Mouse (Mus musculus): ENCODE results near the gene Zswim2.
A peak's percentile ranks its signal among the peaks of the same experiment; 100 is the strongest.
"Not testable (repeated sequence)": the region's sequence is repeated elsewhere in the genome, so short reads cannot be mapped to it uniquely, and the experiment has no call there.

Gene Zswim2

DNA sequence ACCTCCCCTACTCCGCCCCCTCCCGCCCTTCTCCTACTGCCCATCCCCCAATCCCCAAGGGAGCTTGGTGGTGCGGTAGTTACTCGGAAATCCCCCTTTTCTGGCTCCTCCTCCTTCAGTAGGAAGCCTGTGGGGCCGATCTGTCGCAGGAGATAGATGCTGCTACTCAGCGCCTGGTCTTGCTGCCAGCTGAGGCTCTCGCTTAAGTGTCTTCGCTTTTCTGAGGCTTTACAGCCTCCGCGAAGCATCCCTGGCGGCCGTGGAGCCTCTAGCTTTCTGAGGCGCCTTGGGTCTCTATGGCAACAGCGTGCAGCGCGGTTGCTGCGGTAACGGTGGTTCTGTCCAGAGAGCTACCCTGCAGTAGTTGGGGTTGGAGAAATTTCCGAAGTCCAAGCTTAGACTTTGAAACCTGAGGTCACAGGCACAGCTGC, at the start of gene Zswim2:
Gene Zswim2 (minus strand): TSS at position 298 of the 431 bp plus-strand sequence.
- peak; percentile 91 for DNase-seq (ENCODE audit: low spot score)

DNA sequence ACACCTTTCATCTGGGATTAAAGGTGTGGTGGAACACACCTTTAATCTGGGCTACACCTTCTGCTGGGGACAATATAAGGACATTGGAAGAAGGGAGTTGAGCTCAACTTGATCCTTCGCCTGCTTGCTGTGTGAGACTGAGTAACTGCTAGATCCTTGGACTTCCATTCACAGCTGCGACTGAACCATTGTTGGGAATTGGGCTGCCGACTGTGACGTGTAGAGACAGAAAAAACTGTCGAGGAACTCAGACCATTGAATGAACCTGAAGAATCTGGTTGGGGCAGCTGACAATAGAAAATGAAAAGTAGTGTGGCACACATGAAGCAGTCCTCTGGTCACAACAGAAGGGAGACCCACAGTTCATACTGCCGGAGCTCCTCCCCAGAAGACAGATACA, 49.2 kb upstream of the Zswim2 start, which contains the start of gene Gm13691:
Gene Gm13691 (plus strand): TSS at position 301 of the 400 bp plus-strand sequence.
- not testable (repeated sequence) for DNase-seq (ENCODE audit: low spot score)

DNA sequence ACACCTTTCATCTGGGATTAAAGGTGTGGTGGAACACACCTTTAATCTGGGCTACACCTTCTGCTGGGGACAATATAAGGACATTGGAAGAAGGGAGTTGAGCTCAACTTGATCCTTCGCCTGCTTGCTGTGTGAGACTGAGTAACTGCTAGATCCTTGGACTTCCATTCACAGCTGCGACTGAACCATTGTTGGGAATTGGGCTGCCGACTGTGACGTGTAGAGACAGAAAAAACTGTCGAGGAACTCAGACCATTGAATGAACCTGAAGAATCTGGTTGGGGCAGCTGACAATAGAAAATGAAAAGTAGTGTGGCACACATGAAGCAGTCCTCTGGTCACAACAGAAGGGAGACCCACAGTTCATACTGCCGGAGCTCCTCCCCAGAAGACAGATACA, 43.4 kb upstream of the Zswim2 start, which contains the start of gene Gm13697:
Gene Gm13697 (plus strand): TSS at position 301 of the 400 bp plus-strand sequence.
- not testable (repeated sequence) for DNase-seq (ENCODE audit: low spot score)

DNA sequence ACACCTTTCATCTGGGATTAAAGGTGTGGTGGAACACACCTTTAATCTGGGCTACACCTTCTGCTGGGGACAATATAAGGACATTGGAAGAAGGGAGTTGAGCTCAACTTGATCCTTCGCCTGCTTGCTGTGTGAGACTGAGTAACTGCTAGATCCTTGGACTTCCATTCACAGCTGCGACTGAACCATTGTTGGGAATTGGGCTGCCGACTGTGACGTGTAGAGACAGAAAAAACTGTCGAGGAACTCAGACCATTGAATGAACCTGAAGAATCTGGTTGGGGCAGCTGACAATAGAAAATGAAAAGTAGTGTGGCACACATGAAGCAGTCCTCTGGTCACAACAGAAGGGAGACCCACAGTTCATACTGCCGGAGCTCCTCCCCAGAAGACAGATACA, 37.6 kb upstream of the Zswim2 start, which contains the start of gene Gm13694:
Gene Gm13694 (plus strand): TSS at position 301 of the 400 bp plus-strand sequence.
- not testable (repeated sequence) for DNase-seq (ENCODE audit: low spot score)

DNA sequence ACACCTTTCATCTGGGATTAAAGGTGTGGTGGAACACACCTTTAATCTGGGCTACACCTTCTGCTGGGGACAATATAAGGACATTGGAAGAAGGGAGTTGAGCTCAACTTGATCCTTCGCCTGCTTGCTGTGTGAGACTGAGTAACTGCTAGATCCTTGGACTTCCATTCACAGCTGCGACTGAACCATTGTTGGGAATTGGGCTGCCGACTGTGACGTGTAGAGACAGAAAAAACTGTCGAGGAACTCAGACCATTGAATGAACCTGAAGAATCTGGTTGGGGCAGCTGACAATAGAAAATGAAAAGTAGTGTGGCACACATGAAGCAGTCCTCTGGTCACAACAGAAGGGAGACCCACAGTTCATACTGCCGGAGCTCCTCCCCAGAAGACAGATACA, 31.8 kb upstream of the Zswim2 start, which contains the start of gene Gm13696:
Gene Gm13696 (plus strand): TSS at position 301 of the 400 bp plus-strand sequence.
- not testable (repeated sequence) for DNase-seq (ENCODE audit: low spot score)

DNA sequence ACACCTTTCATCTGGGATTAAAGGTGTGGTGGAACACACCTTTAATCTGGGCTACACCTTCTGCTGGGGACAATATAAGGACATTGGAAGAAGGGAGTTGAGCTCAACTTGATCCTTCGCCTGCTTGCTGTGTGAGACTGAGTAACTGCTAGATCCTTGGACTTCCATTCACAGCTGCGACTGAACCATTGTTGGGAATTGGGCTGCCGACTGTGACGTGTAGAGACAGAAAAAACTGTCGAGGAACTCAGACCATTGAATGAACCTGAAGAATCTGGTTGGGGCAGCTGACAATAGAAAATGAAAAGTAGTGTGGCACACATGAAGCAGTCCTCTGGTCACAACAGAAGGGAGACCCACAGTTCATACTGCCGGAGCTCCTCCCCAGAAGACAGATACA, 26.0 kb upstream of the Zswim2 start, which contains the start of gene Gm13695:
Gene Gm13695 (plus strand): TSS at position 301 of the 400 bp plus-strand sequence.
- DNase-seq (ENCODE audit: low spot score), result not testable (repeated sequence)

DNA sequence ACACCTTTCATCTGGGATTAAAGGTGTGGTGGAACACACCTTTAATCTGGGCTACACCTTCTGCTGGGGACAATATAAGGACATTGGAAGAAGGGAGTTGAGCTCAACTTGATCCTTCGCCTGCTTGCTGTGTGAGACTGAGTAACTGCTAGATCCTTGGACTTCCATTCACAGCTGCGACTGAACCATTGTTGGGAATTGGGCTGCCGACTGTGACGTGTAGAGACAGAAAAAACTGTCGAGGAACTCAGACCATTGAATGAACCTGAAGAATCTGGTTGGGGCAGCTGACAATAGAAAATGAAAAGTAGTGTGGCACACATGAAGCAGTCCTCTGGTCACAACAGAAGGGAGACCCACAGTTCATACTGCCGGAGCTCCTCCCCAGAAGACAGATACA, 20.2 kb upstream of the Zswim2 start, which contains the start of gene Gm13693:
Gene Gm13693 (plus strand): TSS at position 301 of the 400 bp plus-strand sequence.
- DNase-seq (ENCODE audit: low spot score), result not testable (repeated sequence)

DNA sequence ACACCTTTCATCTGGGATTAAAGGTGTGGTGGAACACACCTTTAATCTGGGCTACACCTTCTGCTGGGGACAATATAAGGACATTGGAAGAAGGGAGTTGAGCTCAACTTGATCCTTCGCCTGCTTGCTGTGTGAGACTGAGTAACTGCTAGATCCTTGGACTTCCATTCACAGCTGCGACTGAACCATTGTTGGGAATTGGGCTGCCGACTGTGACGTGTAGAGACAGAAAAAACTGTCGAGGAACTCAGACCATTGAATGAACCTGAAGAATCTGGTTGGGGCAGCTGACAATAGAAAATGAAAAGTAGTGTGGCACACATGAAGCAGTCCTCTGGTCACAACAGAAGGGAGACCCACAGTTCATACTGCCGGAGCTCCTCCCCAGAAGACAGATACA, 14.4 kb upstream of the Zswim2 start, which contains the start of gene Gm13698:
Gene Gm13698 (plus strand): TSS at position 301 of the 400 bp plus-strand sequence.
- not testable (repeated sequence) for DNase-seq (ENCODE audit: low spot score)

DNA sequence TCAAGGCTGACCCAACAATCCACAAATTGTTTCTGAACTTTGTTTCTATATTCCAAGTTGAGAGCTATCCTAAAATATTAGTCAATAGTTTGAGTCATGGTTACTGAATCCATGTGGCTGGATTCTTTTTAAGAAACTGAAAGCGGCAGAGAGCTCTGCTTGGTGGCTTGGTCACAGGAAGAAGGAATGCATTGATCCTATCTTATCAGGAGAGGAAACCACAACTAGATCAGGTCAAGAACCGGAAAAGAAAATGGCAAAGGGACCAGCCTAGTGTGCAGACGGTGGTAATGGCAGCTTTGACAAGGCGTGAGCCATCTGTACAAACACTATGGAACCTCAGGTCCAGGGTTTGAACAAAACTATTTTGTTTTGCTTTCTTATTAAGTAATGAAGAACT, 764 bp upstream of the Zswim2 start:
- DNase-seq (ENCODE audit: low spot score), result no peak

DNA sequence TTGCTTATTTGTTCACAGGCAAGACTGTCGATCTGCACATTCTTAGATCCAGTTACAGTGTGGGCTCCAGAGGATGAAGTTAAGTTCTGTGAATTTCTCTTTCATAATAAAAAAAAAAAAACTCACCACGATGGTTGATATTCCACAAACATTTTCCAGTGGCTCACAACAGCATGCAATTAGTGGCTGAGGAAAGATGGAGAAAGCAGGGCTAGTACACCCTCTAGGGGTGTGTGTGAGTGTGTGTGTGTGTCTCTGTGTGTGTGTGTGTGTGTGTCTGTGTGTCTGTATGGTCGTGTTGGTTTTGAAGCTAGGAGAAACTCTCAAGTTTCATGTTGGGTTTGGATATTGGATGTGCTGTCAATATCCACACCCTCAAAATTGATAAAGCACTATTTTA, 350 bp upstream of the Zswim2 start:
- DNase-seq (ENCODE audit: low spot score), result no peak

DNA sequence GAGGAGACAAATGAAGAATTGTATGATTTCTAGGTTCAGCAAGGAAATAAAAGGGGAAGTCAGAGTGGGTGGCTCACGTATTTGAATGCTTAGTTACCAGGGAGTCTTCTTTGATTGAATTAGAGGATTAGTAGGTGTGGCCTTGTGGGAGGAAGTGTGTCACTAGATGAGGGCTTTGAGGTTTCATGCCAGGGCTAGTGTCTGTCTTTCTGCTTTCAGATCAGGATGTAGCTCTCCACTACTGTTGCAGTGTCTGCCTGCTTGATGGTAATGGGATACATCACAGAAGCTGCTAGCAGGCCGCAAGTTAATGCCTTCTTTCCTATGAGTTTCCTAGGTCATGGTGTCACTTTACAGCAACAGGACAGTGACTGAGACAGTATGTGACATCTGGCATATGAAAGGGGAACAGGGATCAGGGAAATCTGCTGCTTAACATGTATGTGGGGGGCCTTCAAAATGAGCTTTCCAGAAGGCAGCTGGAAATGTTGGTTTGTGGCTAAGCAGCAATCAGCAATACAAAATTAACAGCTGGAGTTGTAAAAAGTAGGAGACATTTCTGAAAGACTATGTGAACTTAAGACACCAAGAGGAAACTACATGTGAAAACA, 11.4 kb downstream of the Zswim2 start:
- DNase-seq (ENCODE audit: low spot score), result no peak

DNA sequence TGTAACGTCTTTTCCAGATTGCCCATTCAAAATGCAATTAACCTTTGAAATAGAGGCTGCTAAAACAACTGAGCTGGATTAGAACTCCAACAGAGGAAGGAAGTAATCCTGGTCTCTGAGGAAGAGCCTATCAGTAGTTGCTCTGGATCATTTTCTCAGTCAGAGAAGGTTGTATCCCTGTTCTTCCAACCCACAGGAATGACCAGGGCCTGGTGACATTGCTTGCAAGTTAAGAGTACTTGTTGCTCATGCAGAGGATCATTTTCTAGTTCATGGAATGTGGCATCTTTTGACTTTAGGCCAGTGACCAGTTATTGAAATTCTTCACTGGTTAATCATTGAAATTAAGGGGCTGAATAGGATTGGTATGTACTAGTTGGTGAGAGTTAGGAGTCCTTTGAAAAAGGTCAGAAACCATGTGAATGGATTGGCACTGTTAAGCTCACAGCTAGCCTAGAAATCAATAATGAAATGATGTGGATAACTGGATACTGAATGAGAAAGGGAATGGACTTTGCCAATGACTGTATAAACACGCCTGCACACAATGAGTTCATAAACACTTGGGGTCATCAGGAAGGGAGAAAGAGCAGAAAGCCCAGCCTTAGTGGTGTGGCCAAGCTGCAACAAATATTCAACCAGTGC, 39.0 kb downstream of the Zswim2 start:
- DNase-seq (ENCODE audit: low spot score), result no peak

DNA sequence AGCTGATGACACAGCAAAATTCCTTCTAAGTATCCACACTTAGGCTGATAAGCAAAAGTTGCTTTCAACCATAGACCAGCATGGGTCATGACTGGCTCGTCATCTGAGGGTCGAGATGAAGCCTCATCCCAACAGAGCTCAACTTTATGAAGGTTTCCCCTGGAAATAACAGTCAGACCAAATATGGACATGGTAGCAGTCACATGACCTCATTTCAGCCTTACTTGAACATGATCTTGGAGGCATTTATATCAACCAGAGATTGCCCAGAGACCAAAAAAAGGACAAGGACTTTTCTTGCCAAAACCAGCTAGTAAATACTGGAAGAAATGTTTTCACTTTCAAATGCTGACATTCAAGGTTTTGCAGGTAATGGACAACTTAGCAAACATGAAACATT, 47.3 kb downstream of the Zswim2 start:
- no peak for DNase-seq (ENCODE audit: low spot score)

DNA sequence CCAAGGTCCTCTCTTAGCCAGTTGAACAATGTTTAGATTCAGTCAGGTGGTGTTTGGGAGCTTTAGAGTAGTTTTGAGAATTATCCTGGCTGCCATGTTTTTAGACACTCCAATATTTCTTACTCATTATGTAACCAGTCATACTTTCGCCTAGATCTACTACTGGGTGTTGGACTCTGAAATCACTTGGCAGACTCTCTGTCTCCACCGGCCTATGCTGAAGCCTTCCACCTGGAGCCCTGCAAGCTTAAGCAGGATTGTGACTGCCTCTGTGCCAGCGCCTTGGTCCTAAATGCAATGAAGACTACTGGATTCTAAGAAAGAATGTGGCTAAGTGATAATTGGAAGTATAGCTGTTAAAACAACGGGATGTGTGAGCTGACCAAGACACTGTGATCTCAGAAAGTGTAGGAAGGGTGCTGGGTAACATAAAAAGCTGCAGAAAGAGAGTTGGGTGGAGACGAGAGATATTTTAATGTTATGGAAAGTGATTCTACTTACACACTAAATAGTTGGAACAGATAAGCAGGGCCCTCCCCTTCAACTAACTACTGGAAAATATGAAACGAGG, 57.1 kb downstream of the Zswim2 start:
- DNase-seq (ENCODE audit: low spot score), result no peak
